Mouse (Mus musculus): ENCODE measurements around the gene Hmga1. TPM values are rescaled to one million over a fixed set of nuclear protein-coding genes. Genes with fewer than 3 reads are reported as not detected.

Hmga1 gene
- polyA plus RNA-seq, 1 experiment from 2014 or later: 423 TPM

- Histone ChIP-seq H3K4me3 (ENCODE audit: inconsistent target) (no peak overlapping the region), H3K36me3 (ENCODE audit: inconsistent target) (no peaks in the 10 kb centered on the region), H3K27ac (peak overlapping the region; percentile 63), H3K79me2 (ENCODE audit: inconsistent target) (no peaks in the 10 kb centered on the region; the same call in 1 of the 2 replicates)
- 94% methylated on average over 7 of the region's 7 CpGs for WGBS (ENCODE audit: missing documents)
Observed at GRCm38 (mm10) chr17:27546574-27547085, 9.7 kb upstream of the Hmga1 start.

- WGBS (ENCODE audit: missing documents): 35% methylated on average over 9 of the region's 9 CpGs
- Histone ChIP-seq H3K4me3 (ENCODE audit: inconsistent target) (no peak overlapping the region), H3K79me2 (ENCODE audit: inconsistent target) (no peaks in the 10 kb centered on the region; the same call in 1 of the 2 replicates), H3K36me3 (ENCODE audit: inconsistent target) (no peaks in the 10 kb centered on the region), H3K27ac (peak overlapping the region; percentile 63)
Observed at GRCm38 (mm10) chr17:27547253-27547868, 8.9 kb upstream of the Hmga1 start.

GRCm38 (mm10) chr17:27549234-27549633 is 7.1 kb upstream of the Hmga1 start:
- Histone ChIP-seq H3K27ac (no peak overlapping the region), H3K36me3 (ENCODE audit: inconsistent target) (no peaks in the 10 kb centered on the region), H3K79me2 (ENCODE audit: inconsistent target) (no peaks in the 10 kb centered on the region; the same call in 1 of the 2 replicates), H3K4me3 (ENCODE audit: inconsistent target) (no peak overlapping the region)
- 92% methylated on average over 8 of the region's 8 CpGs for WGBS (ENCODE audit: missing documents)

- no peak overlapping the region for H3K4me3 ChIP-seq (ENCODE audit: inconsistent target)
- H3K27ac ChIP-seq: peak overlapping the region; percentile 88; the same call in 1 of the 2 replicates
- no peaks in the 10 kb centered on the region; the same call in 1 of the 2 replicates for H3K79me2 ChIP-seq (ENCODE audit: inconsistent target)
- 68% methylated on average over 10 of the region's 10 CpGs for WGBS (ENCODE audit: missing documents)
- no peaks in the 10 kb centered on the region for H3K36me3 ChIP-seq (ENCODE audit: inconsistent target)
Observed at GRCm38 (mm10) chr17:27551393-27551940, 4.8 kb upstream of the Hmga1 start.

- Histone ChIP-seq H3K36me3 (ENCODE audit: inconsistent target) (no peaks in the 10 kb centered on the region), H3K27ac (peak overlapping the region; percentile 88), H3K79me2 (ENCODE audit: inconsistent target) (peaks cover 3% of the 10 kb centered on the region; the same call in 1 of the 2 replicates), H3K4me3 (ENCODE audit: inconsistent target) (no peak overlapping the region)
- WGBS (ENCODE audit: missing documents): 13% methylated on average over 22 of the region's 23 CpGs
Observed at GRCm38 (mm10) chr17:27552215-27553201, 3.8 kb upstream of the Hmga1 start.

GRCm38 (mm10) chr17:27554062-27554960 is 2.0 kb upstream of the Hmga1 start:
- H3K36me3 ChIP-seq (ENCODE audit: inconsistent target): no peaks in the 10 kb centered on the region
- peak overlapping the region; percentile 88 for H3K27ac ChIP-seq
- H3K79me2 ChIP-seq (ENCODE audit: inconsistent target): peaks cover 21% of the 10 kb centered on the region
- peak overlapping the region; percentile 26 for H3K4me3 ChIP-seq (ENCODE audit: inconsistent target)
- 63% methylated on average over 20 of the region's 20 CpGs for WGBS (ENCODE audit: missing documents)

GRCm38 (mm10) chr17:27555075-27555511 is 1.2 kb upstream of the Hmga1 start:
- H3K79me2 ChIP-seq (ENCODE audit: inconsistent target): peaks cover 29% of the 10 kb centered on the region
- H3K4me3 ChIP-seq (ENCODE audit: inconsistent target): peak overlapping the region; percentile 26
- H3K36me3 ChIP-seq (ENCODE audit: inconsistent target): no peaks in the 10 kb centered on the region
- 2% methylated on average over 21 of the region's 39 CpGs for WGBS (ENCODE audit: missing documents)
- peak overlapping the region; percentile 88 for H3K27ac ChIP-seq

GRCm38 (mm10) chr17:27555512-27556172 is 655 bp upstream of the Hmga1 start:
- Histone ChIP-seq H3K4me3 (ENCODE audit: inconsistent target) (no peak overlapping the region; the same call in 1 of the 2 replicates), H3K79me2 (ENCODE audit: inconsistent target) (peaks cover 34% of the 10 kb centered on the region), H3K36me3 (ENCODE audit: inconsistent target) (no peaks in the 10 kb centered on the region), H3K27ac (peak overlapping the region; percentile 74)
- 2% methylated on average over 55 of the region's 55 CpGs for WGBS (ENCODE audit: missing documents)

GRCm38 (mm10) chr17:27557181-27557926 is 1.1 kb downstream of the Hmga1 start:
- under 1% methylated on average over 54 of the region's 75 CpGs for WGBS (ENCODE audit: missing documents)
- Histone ChIP-seq H3K27ac (peak overlapping the region; percentile 68), H3K4me3 (ENCODE audit: inconsistent target) (peak overlapping the region; percentile 58), H3K36me3 (ENCODE audit: inconsistent target) (peaks cover 9% of the 10 kb centered on the region; the same call in 1 of the 2 replicates), H3K79me2 (ENCODE audit: inconsistent target) (peaks cover 48% of the 10 kb centered on the region)

- 8% methylated on average over 14 of the region's 14 CpGs for WGBS (ENCODE audit: missing documents)
Observed at GRCm38 (mm10) chr17:27557927-27558661, 1.8 kb downstream of the Hmga1 start.

GRCm38 (mm10) chr17:27558845-27559244 is 2.5 kb downstream of the Hmga1 start:
- WGBS (ENCODE audit: missing documents): 26% methylated on average over 5 of the region's 5 CpGs
- Histone ChIP-seq H3K4me3 (ENCODE audit: inconsistent target) (peak overlapping the region; percentile 58), H3K79me2 (ENCODE audit: inconsistent target) (peaks cover 53% of the 10 kb centered on the region), H3K36me3 (ENCODE audit: inconsistent target) (peaks cover 9% of the 10 kb centered on the region; the same call in 1 of the 2 replicates), H3K27ac (peak overlapping the region; percentile 68)

More at GRCm38 (mm10) chr17:27557927-27558661, 1.8 kb downstream of the Hmga1 start:
- peaks cover 48% of the 10 kb centered on the region for H3K79me2 ChIP-seq (ENCODE audit: inconsistent target)
- peak overlapping the region; percentile 58 for H3K4me3 ChIP-seq (ENCODE audit: inconsistent target)
- peak overlapping the region; percentile 68 for H3K27ac ChIP-seq
- peaks cover 9% of the 10 kb centered on the region; the same call in 1 of the 2 replicates for H3K36me3 ChIP-seq (ENCODE audit: inconsistent target)

- H3K79me2 ChIP-seq (ENCODE audit: inconsistent target): peaks cover 61% of the 10 kb centered on the region
- peaks cover 9% of the 10 kb centered on the region; the same call in 1 of the 2 replicates for H3K36me3 ChIP-seq (ENCODE audit: inconsistent target)
- 75% methylated on average over 9 of the region's 12 CpGs for WGBS (ENCODE audit: missing documents)
- H3K27ac ChIP-seq: no peak overlapping the region
- no peak overlapping the region for H3K4me3 ChIP-seq (ENCODE audit: inconsistent target)
Observed at GRCm38 (mm10) chr17:27559596-27559995, 3.3 kb downstream of the Hmga1 start.

All from macrophage (primary cell).